Mouse (Mus musculus) liver, embryonic 12.5 days (tissue): ENCODE data around the gene Ren1. TPM values are rescaled to one million over a fixed set of nuclear protein-coding genes. Genes with fewer than 3 reads are reported as not detected.
A peak's percentile ranks its signal among the peaks of the same experiment; 100 is the strongest.

ENCODE experiments used
- ATAC-seq: fragments of 200-750 bp; cut with Nextera tagmentation; 2 replicates; pipeline ENCODE4 v1.8.0; 2017; ENCODE audit warnings: moderate number of reproducible peaks, mild to moderate bottlenecking, moderate library complexity
- H3K27ac ChIP-seq: fragments of 300-500 bp; sonication (generic); 2 replicates; pipeline ENCODE4 v1.5.1; 2016; ENCODE audit warnings: mild to moderate bottlenecking
- H3K27me3 ChIP-seq: fragments of 300-500 bp; sonication (generic); replicated peaks from 2 replicates; pipeline ENCODE4 v1.6.1; 2016; ENCODE audit warnings: mild to moderate bottlenecking, moderate library complexity
- H3K36me3 ChIP-seq: fragments of 300-500 bp; sonication (generic); 2 replicates; pipeline ENCODE4 v1.6.1; 2016; ENCODE audit warnings: mild to moderate bottlenecking, moderate library complexity
- H3K4me1 ChIP-seq: fragments of 300-500 bp; sonication (generic); 2 replicates; pipeline ENCODE4 v1.6.1; 2016
- H3K4me2 ChIP-seq: fragments of 300-500 bp; sonication (generic); 2 replicates; pipeline ENCODE4 v1.6.1; 2016; ENCODE audit warnings: mild to moderate bottlenecking, moderate library complexity
- H3K4me3 ChIP-seq: fragments of 300-500 bp; sonication (generic); 2 replicates; pipeline ENCODE4 v1.5.1; 2016; ENCODE audit warnings: mild to moderate bottlenecking, moderate library complexity
- H3K9ac ChIP-seq: fragments of 300-500 bp; sonication (generic); 2 replicates; pipeline ENCODE4 v1.6.1; 2016; ENCODE audit warnings: mild to moderate bottlenecking, moderate library complexity
- H3K9me3 ChIP-seq: fragments of 300-500 bp; sonication (generic); replicated peaks from 2 replicates; pipeline ENCODE4 v1.6.1; 2016; ENCODE audit warnings: mild to moderate bottlenecking, moderate library complexity
- WGBS: fragments of 180-500 bp; shearing (Covaris S2); methylation state at CpG from one replicate; pipeline ENCODE4 v1.1.7; 2016; ENCODE audit not compliant: insufficient replicate concordance; 5-methylcytosine and 5-hydroxymethylcytosine counted together
- polyA plus RNA-seq: library from polyadenylated mRNA; unstranded; fragments of >200 nt; fragmentation: Nextera tagmentation; extraction: Ambion mirVana; gene quantifications from 2 replicates; pipeline ENCODE4 v1.2.1, GENCODE M21; 2016

The Ren1 gene
- polyA plus RNA-seq, 1 experiment from 2014 or later, result 0.39 TPM

GRCm38 (mm10) chr1:133404005-133404404, 53.7 kb downstream of the Ren1 start:
- ATAC-seq, result no peak
- Histone ChIP-seq H3K4me3 (no peak overlapping the region), H3K9ac (no peak overlapping the region), H3K27ac (no peak overlapping the region), H3K27me3 (no peaks in the 10 kb centered on the region), H3K4me1 (peaks cover 4% of the 10 kb centered on the region; the same call in 1 of the 2 replicates), H3K4me2 (no peak overlapping the region), H3K36me3 (0 out of 2 replicates have a peak, but pooled peaks cover 3% of the 10 kb centered on the region), H3K9me3 (no peaks in the 10 kb centered on the region)
- WGBS, result 61% methylated on average over 4 of the region's 4 CpGs

- WGBS, result 63% methylated on average over 7 of the region's 7 CpGs
- H3K27ac ChIP-seq, result no peak overlapping the region
- ATAC-seq, result no peak
Measured at GRCm38 (mm10) chr1:133406614-133407013, 56.3 kb downstream of the Ren1 start.

GRCm38 (mm10) chr1:133407436-133407835, 57.1 kb downstream of the Ren1 start:
- Histone ChIP-seq H3K36me3 (0 out of 2 replicates have a peak, but pooled peaks cover 3% of the 10 kb centered on the region), H3K4me1 (peaks cover 7% of the 10 kb centered on the region; the same call in 1 of the 2 replicates), H3K9me3 (no peaks in the 10 kb centered on the region), H3K27me3 (no peaks in the 10 kb centered on the region), H3K4me3 (no peak overlapping the region), H3K9ac (no peak overlapping the region), H3K4me2 (no peak overlapping the region), H3K27ac (no peak overlapping the region)
- ATAC-seq, result no peak
- WGBS, result 64% methylated on average over 6 of the region's 6 CpGs

More at GRCm38 (mm10) chr1:133406614-133407013, 56.3 kb downstream of the Ren1 start:
- H3K27me3 ChIP-seq, result no peaks in the 10 kb centered on the region
- no peaks in the 10 kb centered on the region for H3K9me3 ChIP-seq
- no peak overlapping the region for H3K9ac ChIP-seq
- H3K4me3 ChIP-seq, result no peak overlapping the region
- peaks cover 7% of the 10 kb centered on the region; the same call in 1 of the 2 replicates for H3K4me1 ChIP-seq
- H3K4me2 ChIP-seq, result no peak overlapping the region
- H3K36me3 ChIP-seq, result 0 out of 2 replicates have a peak, but pooled peaks cover 3% of the 10 kb centered on the region

- Histone ChIP-seq H3K9me3 (no peaks in the 10 kb centered on the region), H3K27me3 (no peaks in the 10 kb centered on the region), H3K4me3 (no peak overlapping the region), H3K4me2 (peak overlapping the region; percentile 21), H3K36me3 (0 out of 2 replicates have a peak, but pooled peaks cover 3% of the 10 kb centered on the region), H3K9ac (no peak overlapping the region), H3K4me1 (peaks cover 12% of the 10 kb centered on the region; the same call in 1 of the 2 replicates), H3K27ac (0 out of 2 replicates have a peak overlapping the region, but pooled peaks have one; percentile 18)
- no peak for ATAC-seq
- 69% methylated on average over 9 of the region's 9 CpGs for WGBS
Measured at GRCm38 (mm10) chr1:133408321-133408720, 58.0 kb downstream of the Ren1 start.

- Histone ChIP-seq H3K4me3 (no peak overlapping the region), H3K27me3 (no peaks in the 10 kb centered on the region), H3K4me1 (peaks cover 14% of the 10 kb centered on the region; the same call in 1 of the 2 replicates), H3K4me2 (peak overlapping the region; percentile 21), H3K9me3 (no peaks in the 10 kb centered on the region), H3K36me3 (0 out of 2 replicates have a peak, but pooled peaks cover 3% of the 10 kb centered on the region), H3K9ac (no peak overlapping the region), H3K27ac (no peak overlapping the region)
- peak; percentile 49; the same call in 1 of the 2 replicates for ATAC-seq
- 56% methylated on average over 6 of the region's 6 CpGs for WGBS
Measured at GRCm38 (mm10) chr1:133408880-133409516, 58.7 kb downstream of the Ren1 start.

GRCm38 (mm10) chr1:133409786-133410185, 59.5 kb downstream of the Ren1 start:
- no peak for ATAC-seq
- Histone ChIP-seq H3K36me3 (0 out of 2 replicates have a peak, but pooled peaks cover 3% of the 10 kb centered on the region), H3K4me1 (peaks cover 17% of the 10 kb centered on the region; the same call in 1 of the 2 replicates), H3K9me3 (no peaks in the 10 kb centered on the region), H3K27me3 (no peaks in the 10 kb centered on the region), H3K4me3 (no peak overlapping the region), H3K9ac (no peak overlapping the region), H3K27ac (no peak overlapping the region), H3K4me2 (no peak overlapping the region)
- WGBS, result 62% methylated on average over 9 of the region's 9 CpGs

Other genes starting within 250 kb of the Ren1 start
- gene Ppp1r15b, start 219.4 kb upstream of the Ren1 start, polyA plus RNA-seq, result 60.8 and 63.8 TPM in 2 replicates
- gene Plekha6, start 186.3 kb upstream of the Ren1 start, polyA plus RNA-seq, result 2.1 and 2.2 TPM in 2 replicates
- gene Golt1a, start 40.7 kb upstream of the Ren1 start, polyA plus RNA-seq, result 4.4 and 5.8 TPM in 2 replicates
- gene Kiss1, start 28.6 kb upstream of the Ren1 start, polyA plus RNA-seq, result not detected in 2 replicates
- gene Etnk2, start 13.1 kb downstream of the Ren1 start, polyA plus RNA-seq, result 4.0 and 4.1 TPM in 2 replicates
- 3.4 and 3.7 TPM in 2 replicates for gene Sox13, start 73.9 kb downstream of the Ren1 start, polyA plus RNA-seq